Mouse (Mus musculus) CH12.LX (cell line): Measurements from ENCODE around the gene Ncoa7. TPM values are rescaled to one million over a fixed set of nuclear protein-coding genes. Genes with fewer than 3 reads are reported as not detected.
"Not testable (repeated sequence)": the region's sequence is repeated elsewhere in the genome, so short reads cannot be mapped to it uniquely, and the experiment has no call there.

Experiments
- DNase-seq: peaks from one replicate; pipeline ENCODE4 v3.0.0-alpha.2; 2013; ENCODE audit errors: extremely low read depth
- H3K27ac ChIP-seq: 2 replicates; pipeline ENCODE4 v1.5.1; 2012; ENCODE audit warnings: low read depth, mild to moderate bottlenecking, control low read depth, moderate library complexity; ENCODE audit not compliant: insufficient read depth
- H3K27me3 ChIP-seq: replicated peaks from 2 replicates; pipeline ENCODE3; 2012; ENCODE audit warnings: inconsistent platforms
- H3K36me3 ChIP-seq, 2 experiments: replicated peaks in 1 of 2; 2 replicates each; pipeline versions ENCODE3 to v1.6.1; 2012; ENCODE audit warnings: inconsistent platforms in 1 of 2, low read length in 1 of 2, mild to moderate bottlenecking in 1 of 2, mixed read lengths in 1 of 2, moderate library complexity in 1 of 2; ENCODE audit not compliant: control insufficient read depth in 1 of 2, insufficient read depth in 1 of 2
- H3K4me1 ChIP-seq, 2 experiments: 2 replicates each; pipeline ENCODE4 v1.6.1; 2012; ENCODE audit warnings: inconsistent platforms in 1 of 2, moderate library complexity in 1 of 2; ENCODE audit not compliant: insufficient read depth in 2 of 2, control insufficient read depth in 1 of 2
- H3K4me2 ChIP-seq: 2 replicates; pipeline ENCODE4 v1.6.1; 2012; ENCODE audit warnings: low read depth, mild to moderate bottlenecking, control low read depth; ENCODE audit not compliant: poor library complexity, insufficient read depth, severe bottlenecking
- H3K4me3 ChIP-seq, 3 experiments: fragments of 150-350 bp in 1 of 3; sonication (generic) in 1 of 3; replicated peaks in 1 of 3; 2 replicates each; pipeline versions ENCODE3 to v1.5.1; 2011 to 2012; ENCODE audit warnings: low read depth in 2 of 3, low read length in 2 of 3, mild to moderate bottlenecking in 2 of 3, moderate library complexity in 2 of 3, control low read depth in 1 of 3, improper control_type of control experiment in 1 of 3, inconsistent platforms in 1 of 3, mixed read lengths in 1 of 3; ENCODE audit not compliant: poor library complexity in 1 of 3
- H3K79me2 ChIP-seq: replicated peaks from 2 replicates; pipeline ENCODE4 v1.6.1; 2012; ENCODE audit warnings: mild to moderate bottlenecking, moderate library complexity; ENCODE audit not compliant: control insufficient read depth, poor library complexity, insufficient read depth, severe bottlenecking; ENCODE audit errors: extremely low read depth
- H3K9ac ChIP-seq: 2 replicates; pipeline ENCODE4 v1.6.1; 2012; ENCODE audit warnings: low read depth, mild to moderate bottlenecking, control low read depth, moderate library complexity; ENCODE audit not compliant: insufficient read depth
- H3K9me3 ChIP-seq: replicated peaks from 2 replicates; pipeline ENCODE3; 2012; ENCODE audit warnings: low read length, inconsistent platforms, mixed read lengths
- CHD2 ChIP-seq: IDR thresholded peaks from 2 replicates; pipeline ENCODE4 v1.6.1; 2011; ENCODE audit warnings: low read length, improper control_type of control experiment
- CTCF ChIP-seq, 2 experiments: IDR thresholded peaks in 1 of 2; conservative IDR thresholded peaks in 1 of 2; 2 replicates each; pipeline ENCODE4 v1.5.1; 2011 to 2012; ENCODE audit warnings: low read depth in 2 of 2, low read length in 2 of 2, improper control_type of control experiment in 1 of 2, inconsistent platforms in 1 of 2, mild to moderate bottlenecking in 1 of 2, moderate library complexity in 1 of 2
- E2F4 ChIP-seq: IDR thresholded peaks from 2 replicates; pipeline ENCODE4 v1.6.1; 2011; ENCODE audit warnings: low read depth, low read length, improper control_type of control experiment; ENCODE audit not compliant: insufficient replicate concordance
- ELF1 ChIP-seq: IDR thresholded peaks from 2 replicates; pipeline ENCODE4 v1.6.1; 2014; ENCODE audit warnings: low read depth, mild to moderate bottlenecking, inconsistent platforms, low read length, improper control_type of control experiment
- ETS1 ChIP-seq: conservative IDR thresholded peaks from 2 replicates; pipeline ENCODE4 v1.6.1; 2012; ENCODE audit warnings: low read depth, mild to moderate bottlenecking, inconsistent platforms, low read length, improper control_type of control experiment, moderate library complexity
- GABPA ChIP-seq: IDR thresholded peaks from 2 replicates; pipeline ENCODE4 v1.6.1; 2012; ENCODE audit warnings: low read depth, low read length, improper control_type of control experiment, inconsistent platforms; ENCODE audit not compliant: insufficient replicate concordance
- JUN ChIP-seq: IDR thresholded peaks from 2 replicates; pipeline ENCODE4 v1.6.1; 2011; ENCODE audit warnings: low read depth, mild to moderate bottlenecking, low read length, improper control_type of control experiment, moderate library complexity; ENCODE audit not compliant: insufficient read depth
- JUND ChIP-seq: conservative IDR thresholded peaks from 2 replicates; pipeline ENCODE4 v1.6.1; 2011; ENCODE audit warnings: low read depth, low read length, improper control_type of control experiment
- KAT2A ChIP-seq: IDR thresholded peaks from 2 replicates; pipeline ENCODE4 v1.6.1; 2012; ENCODE audit warnings: low read length, improper control_type of control experiment, inconsistent platforms; ENCODE audit not compliant: insufficient replicate concordance
- MAFK ChIP-seq: IDR thresholded peaks from 2 replicates; pipeline ENCODE4 v1.6.1; 2011; ENCODE audit warnings: low read length, improper control_type of control experiment; ENCODE audit not compliant: insufficient replicate concordance
- MAX ChIP-seq: IDR thresholded peaks from 2 replicates; pipeline ENCODE4 v1.6.1; 2011; ENCODE audit warnings: low read length, improper control_type of control experiment
- MAZ ChIP-seq: IDR thresholded peaks from 2 replicates; pipeline ENCODE4 v1.6.1; 2012; ENCODE audit warnings: low read depth, mild to moderate bottlenecking, inconsistent platforms, low read length, improper control_type of control experiment, moderate library complexity
- MEF2A ChIP-seq: IDR thresholded peaks from 2 replicates; pipeline ENCODE4 v1.6.1; 2014; ENCODE audit warnings: low read depth, mild to moderate bottlenecking, inconsistent platforms, low read length, improper control_type of control experiment, borderline replicate concordance
- MXI1 ChIP-seq: IDR thresholded peaks from 2 replicates; pipeline ENCODE4 v1.6.1; 2011; ENCODE audit warnings: mild to moderate bottlenecking, low read depth, low read length, improper control_type of control experiment
- MYC ChIP-seq: IDR thresholded peaks from 2 replicates; pipeline ENCODE4 v1.6.1; 2011; ENCODE audit warnings: low read depth, mild to moderate bottlenecking, improper control_type of control experiment, low read length
- NELFE ChIP-seq: IDR thresholded peaks from 2 replicates; pipeline ENCODE4 v1.6.1; 2011; ENCODE audit warnings: low read depth, low read length, improper control_type of control experiment
- PAX5 ChIP-seq: IDR thresholded peaks from 2 replicates; pipeline ENCODE4 v1.6.1; 2012; ENCODE audit warnings: low read length, inconsistent platforms, mixed read lengths
- POLR2AphosphoS2 ChIP-seq: IDR thresholded peaks from 2 replicates; pipeline ENCODE4 v1.6.1; 2011; ENCODE audit warnings: low read depth, low read length, improper control_type of control experiment
- RAD21 ChIP-seq: IDR thresholded peaks from 2 replicates; pipeline ENCODE4 v1.6.1; 2011; ENCODE audit warnings: low read depth, mild to moderate bottlenecking, low read length, improper control_type of control experiment, moderate library complexity
- SMC3 ChIP-seq: IDR thresholded peaks from 2 replicates; pipeline ENCODE4 v1.6.1; 2011; ENCODE audit warnings: low read depth, low read length, improper control_type of control experiment
- TCF12 ChIP-seq: IDR thresholded peaks from 2 replicates; pipeline ENCODE4 v1.6.1; 2014; ENCODE audit warnings: low read depth, mild to moderate bottlenecking, inconsistent platforms, low read length, improper control_type of control experiment
- UBTF ChIP-seq: IDR thresholded peaks from 2 replicates; pipeline ENCODE4 v1.6.1; 2012; ENCODE audit warnings: low read depth, mild to moderate bottlenecking, inconsistent platforms, low read length, improper control_type of control experiment, moderate library complexity
- USF2 ChIP-seq: conservative IDR thresholded peaks from 2 replicates; pipeline ENCODE4 v1.6.1; 2011; ENCODE audit warnings: low read depth, low read length, improper control_type of control experiment
- ZKSCAN1 ChIP-seq: IDR thresholded peaks from 2 replicates; pipeline ENCODE4 v1.6.1; 2012; ENCODE audit warnings: low read depth, inconsistent platforms, low read length, improper control_type of control experiment, borderline replicate concordance
- dilution Hi-C: fragments of 300-500 bp; cut with MboI; formaldehyde crosslinking; loops from 2 replicates; pipeline ENCODE4 v1.14.3; 2020; ENCODE audit warnings: low sequenced_read_pairs; ENCODE audit not compliant: extremely low pct_unique_long_range_greater_than_20kb, extremely low pct_ligation_motif_present
- in situ Hi-C: fragments of 300-500 bp; cut with MboI; formaldehyde crosslinking; loops from 3 replicates; pipeline ENCODE4 v1.14.3; 2019; ENCODE audit warnings: low sequenced_read_pairs, low pct_ligation_motif_present, low pct_unique_long_range_greater_than_20kb, mixed read lengths
- polyA plus RNA-seq: library from polyadenylated mRNA; unstranded; fragments of >175 nt; gene quantifications from 2 replicates; pipeline ENCODE4 v1.2.1, GENCODE M21; 2012; ENCODE audit warnings: low read depth; ENCODE audit not compliant: insufficient read length
- total RNA-seq, 2 experiments: library from RNA; depleted of rRNA; stranded (reverse); fragments of 300-350 nt in 1 of 2; fragments of >200 nt in 1 of 2; gene quantifications; 2 replicates each; pipeline ENCODE4 v1.2.3; 2012 to 2014

Gene Ncoa7
- total and polyA plus RNA-seq, 3 experiments: 4.7 to 9.2 (median 7.0) TPM

DNA sequence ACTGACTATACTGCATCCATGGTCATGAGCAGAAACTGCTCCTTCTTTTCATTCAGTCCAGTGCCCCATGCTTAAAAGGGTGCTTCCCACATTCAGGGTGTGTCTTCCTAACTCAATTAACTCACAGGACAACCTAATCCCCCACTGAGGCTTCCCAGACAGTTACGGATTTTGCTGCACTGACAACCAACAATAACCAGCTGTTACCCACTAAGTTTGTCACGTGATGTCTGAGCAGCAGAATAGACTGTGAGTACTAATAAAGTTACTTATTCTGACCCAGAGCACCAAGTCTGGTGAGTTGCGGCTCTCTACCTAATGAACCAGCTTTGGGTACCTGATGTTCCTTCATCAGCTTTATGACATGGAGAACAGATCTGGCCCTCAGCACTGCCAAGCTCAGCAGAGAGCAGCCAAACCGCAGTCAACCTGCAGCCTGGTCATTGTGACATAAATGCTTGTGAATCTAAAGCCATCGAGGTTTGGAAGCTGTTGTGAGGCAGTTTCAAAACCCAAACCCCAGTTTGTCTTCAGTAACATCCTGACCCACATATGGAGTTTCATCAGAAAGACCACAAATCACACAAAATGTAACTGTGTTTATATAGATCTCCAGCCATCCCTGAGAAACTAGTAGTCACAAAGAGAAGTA, 16.9 kb downstream of the Ncoa7 start:
- TF ChIP-seq NELFE (no peak), CTCF (conservative IDR thresholded peaks at IDR 0.05 in 1 of 2, IDR thresholded peaks at IDR 0.05 in 1 of 2; ENCODE audit: low read depth in 2 of 2, low read length in 2 of 2) (no peak), MAX (no peak), JUND (no peak), UBTF (no peak), ETS1 (no peak), MXI1 (no peak), MYC (no peak), GABPA (no peak), USF2 (no peak), SMC3 (no peak)
- no peaks in the 10 kb centered on the region for H3K79me2 ChIP-seq
- H3K9ac ChIP-seq: no peak overlapping the region
- H3K36me3 ChIP-seq: peaks cover 0 to 2% of the 10 kb centered on the region in 2 experiments
- no peak overlapping the region for H3K4me2 ChIP-seq
- in situ Hi-C loops (no loop called here), dilution Hi-C loops (no loop called here)
- no peak overlapping the region for H3K4me3 ChIP-seq
- no peak for DNase-seq
- no peaks in the 10 kb centered on the region for H3K9me3 ChIP-seq
- H3K4me1 ChIP-seq: peaks cover 8 to 46% of the 10 kb centered on the region in 2 experiments
- no peaks in the 10 kb centered on the region for H3K27me3 ChIP-seq
- H3K27ac ChIP-seq: no peak overlapping the region

DNA sequence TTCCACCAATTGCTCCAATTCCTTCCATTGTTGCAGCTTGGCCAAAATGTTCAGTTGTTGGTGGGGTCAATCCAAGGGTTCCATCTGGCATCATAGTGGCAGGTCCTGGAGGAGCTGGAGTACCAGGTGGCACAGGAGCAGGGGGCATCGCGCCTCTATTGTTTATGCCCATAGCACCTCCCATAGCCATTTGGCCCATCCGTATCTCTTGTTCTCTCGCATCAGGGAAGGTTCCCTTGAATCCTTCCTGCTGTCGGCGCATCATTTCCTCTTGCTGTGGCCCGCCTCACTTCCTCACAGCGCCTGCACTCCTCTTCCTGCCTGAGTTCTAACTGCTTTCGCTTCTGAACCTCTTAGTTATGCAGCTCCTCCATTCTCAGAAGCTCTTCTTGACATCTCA, 22.2 kb downstream of the Ncoa7 start:
- DNase-seq, H3K4me2 ChIP-seq, dilution Hi-C loops, H3K79me2 ChIP-seq, H3K4me3 ChIP-seq, in situ Hi-C loops, H3K27me3 ChIP-seq, H3K36me3 ChIP-seq, H3K9me3 ChIP-seq, H3K9ac ChIP-seq, H3K27ac ChIP-seq: not testable (repeated sequence)
- peaks cover 10 to 34% of the 10 kb centered on the region in 2 experiments for H3K4me1 ChIP-seq

- no peak for TF ChIP-seq UBTF
- TF ChIP-seq JUND: no peak
- TF ChIP-seq JUN: no peak
- no peak for TF ChIP-seq MAFK
- TF ChIP-seq E2F4: no peak
- no peak for TF ChIP-seq KAT2A
- no peak for TF ChIP-seq MAZ
- TF ChIP-seq PAX5: no peak
- no peak for TF ChIP-seq CHD2
- TF ChIP-seq ELF1: no peak
- no peak for TF ChIP-seq TCF12
- no peak for TF ChIP-seq RAD21
- TF ChIP-seq MEF2A: no peak
- no peak for TF ChIP-seq POLR2AphosphoS2
- no peak for TF ChIP-seq ZKSCAN1
- no peak for TF ChIP-seq ETS1
- no peak overlapping the region for H3K4me2 ChIP-seq
- no peaks in the 10 kb centered on the region for H3K79me2 ChIP-seq
- H3K27ac ChIP-seq: no peak overlapping the region
- H3K27me3 ChIP-seq: no peaks in the 10 kb centered on the region
- H3K4me1 ChIP-seq: peaks cover 6 to 14% of the 10 kb centered on the region in 2 experiments
- dilution Hi-C loops: no loop called here
- no peak overlapping the region for H3K9ac ChIP-seq
- no peak for DNase-seq
- H3K9me3 ChIP-seq: no peaks in the 10 kb centered on the region
- in situ Hi-C loops: no loop called here
- no peak overlapping the region for H3K4me3 ChIP-seq
- H3K36me3 ChIP-seq: peaks cover 0 to 5% of the 10 kb centered on the region in 2 experiments
Measured at GRCm38 (mm10) chr10:30778240-30778639, 24.9 kb downstream of the Ncoa7 start.
